11 mouse cellular contexts compared by ENCODE assay signal in the genomic region with DNA sequence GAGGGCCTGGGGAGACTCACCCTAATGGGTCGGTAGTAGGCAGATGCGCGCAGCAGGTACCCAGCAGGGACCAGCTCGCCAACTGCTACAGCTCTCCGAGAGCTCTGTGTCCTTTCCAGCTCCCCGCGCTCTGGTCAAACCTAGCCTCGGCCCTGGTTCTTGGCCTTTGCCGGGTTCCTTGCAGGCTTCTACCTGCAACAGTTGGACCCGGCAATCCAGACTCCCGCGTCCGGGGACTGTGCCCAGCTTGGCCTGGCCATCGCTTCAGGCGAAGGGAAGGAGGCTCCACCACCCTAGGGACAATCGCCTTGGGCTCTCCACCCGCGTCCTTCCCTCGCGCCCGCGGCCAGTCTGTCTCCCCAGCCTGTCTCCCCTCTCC. TPM values are rescaled to one million over a fixed set of nuclear protein-coding genes. Genes with fewer than 3 reads are reported as not detected.
DNase-seq lines count a peak whose midpoint lies in the region; ATAC-seq lines count a peak whose summit lies in the region.
"Had no signal": no experiment of that assay in that cellular context is flagged by ENCODE, and none has a peak within 500 bp of the region (broad histone marks: within the 10 kb centered on the region; RNA-seq: fewer than 3 reads in every experiment).

No protein-coding gene starts in this region.

- H3K4me3 ChIP-seq in lung, embryonic 16.5 days (ENCODE audit: low read length) = peak overlapping the region; percentile 36
- peak overlapping the region; percentile 36 for H3K4me3 ChIP-seq in embryonic facial prominence, embryonic 11.5 days (ENCODE audit: low read depth, low read length)
- H3K4me3 ChIP-seq in intestine, embryonic 16.5 days (ENCODE audit: low read length) = peak overlapping the region; percentile 37
- peak overlapping the region; percentile 34 for H3K4me3 ChIP-seq in neural tube, embryonic 15.5 days (replicated peaks)

- no peaks in the 10 kb centered on the region for H3K36me3 ChIP-seq in lung, embryonic 16.5 days (ENCODE audit: control insufficient read depth, insufficient read depth, low read length)
- no peaks in the 10 kb centered on the region for H3K36me3 ChIP-seq in embryonic facial prominence, embryonic 11.5 days (replicated peaks; ENCODE audit: control insufficient read depth, insufficient read depth, low read depth, low read length)
- peaks cover 2% of the 10 kb centered on the region; the same call in 1 of the 2 replicates for H3K36me3 ChIP-seq in intestine, embryonic 16.5 days (ENCODE audit: control insufficient read depth, insufficient read depth, low read length)
- peaks cover 17% of the 10 kb centered on the region for H3K36me3 ChIP-seq in neural tube, embryonic 15.5 days

- H3K9ac ChIP-seq in lung, embryonic 16.5 days (ENCODE audit: low read length) = peak overlapping the region; percentile 30; the same call in 1 of the 2 replicates
- no peak overlapping the region for H3K9ac ChIP-seq in embryonic facial prominence, embryonic 11.5 days (replicated peaks; ENCODE audit: low read length)
- H3K9ac ChIP-seq in intestine, embryonic 16.5 days (ENCODE audit: low read depth, low read length) = no peak overlapping the region
- H3K9ac ChIP-seq in neural tube, embryonic 15.5 days (replicated peaks) = no peak overlapping the region

- H3K9me3 ChIP-seq in lung, embryonic 16.5 days (ENCODE audit: control insufficient read depth, low read length) = no peaks in the 10 kb centered on the region
- H3K9me3 ChIP-seq in embryonic facial prominence, embryonic 11.5 days (replicated peaks; ENCODE audit: control insufficient read depth, low read length) = no peaks in the 10 kb centered on the region
- H3K9me3 ChIP-seq in intestine, embryonic 16.5 days (ENCODE audit: control insufficient read depth, low read length) = no peaks in the 10 kb centered on the region
- H3K9me3 ChIP-seq in neural tube, embryonic 15.5 days (replicated peaks) = no peaks in the 10 kb centered on the region

- no peak for ATAC-seq in lung, embryonic 16.5 days (ENCODE audit: low read depth)
- no peak for ATAC-seq in embryonic facial prominence, embryonic 11.5 days (replicated peaks; ENCODE audit: insufficient number of reproducible peaks, low FRiP score, low TSS enrichment, low read depth)
- ATAC-seq in intestine, embryonic 16.5 days = no peak
- ATAC-seq in neural tube, embryonic 15.5 days (ENCODE audit: low FRiP score) = no peak
- ATAC-seq in erythroblast, adult 5-6 weeks (replicated peaks; ENCODE audit: low FRiP score, poor library complexity, severe bottlenecking) = no peak
- ATAC-seq in erythroid progenitor cell, adult 5-6 weeks (replicated peaks; ENCODE audit: low FRiP score, poor library complexity, severe bottlenecking) = no peak

- peak overlapping the region; percentile 53 for H3K4me2 ChIP-seq in lung, embryonic 16.5 days (ENCODE audit: low read depth, low read length)
- peak overlapping the region; percentile 69 for H3K4me2 ChIP-seq in embryonic facial prominence, embryonic 11.5 days (ENCODE audit: low read depth, low read length)
- H3K4me2 ChIP-seq in intestine, embryonic 16.5 days (ENCODE audit: low read depth, low read length) = peak overlapping the region; percentile 51
- H3K4me2 ChIP-seq in neural tube, embryonic 15.5 days = peak overlapping the region; percentile 64

- under 1% methylated on average over 21 of the region's 22 CpGs for WGBS in lung, embryonic 16.5 days
- 1% methylated on average over 22 of the region's 22 CpGs for WGBS in embryonic facial prominence, embryonic 11.5 days
- 3% methylated on average over 22 of the region's 22 CpGs for WGBS in intestine, embryonic 16.5 days
- 2% methylated on average over 22 of the region's 22 CpGs for WGBS in neural tube, embryonic 15.5 days

- H3K27me3 ChIP-seq in lung, embryonic 16.5 days (ENCODE audit: control insufficient read depth, insufficient read depth, low read depth, low read length) = peaks cover 74% of the 10 kb centered on the region
- H3K27me3 ChIP-seq in embryonic facial prominence, embryonic 11.5 days (ENCODE audit: control insufficient read depth, insufficient read depth, low read length) = peaks cover 61% of the 10 kb centered on the region
- H3K27me3 ChIP-seq in intestine, embryonic 16.5 days (replicated peaks; ENCODE audit: control insufficient read depth, insufficient read depth, low read length) = peaks cover 61% of the 10 kb centered on the region
- peaks cover 84% of the 10 kb centered on the region for H3K27me3 ChIP-seq in neural tube, embryonic 15.5 days (replicated peaks)

- no peak overlapping the region for H3K27ac ChIP-seq in lung, embryonic 16.5 days (ENCODE audit: low read length)
- no peak overlapping the region for H3K27ac ChIP-seq in embryonic facial prominence, embryonic 11.5 days (replicated peaks; ENCODE audit: low read depth, low read length)
- no peak overlapping the region for H3K27ac ChIP-seq in intestine, embryonic 16.5 days (ENCODE audit: low read length)
- no peak overlapping the region for H3K27ac ChIP-seq in neural tube, embryonic 15.5 days (replicated peaks)

- peaks cover 4% of the 10 kb centered on the region; the same call in 1 of the 2 replicates for H3K4me1 ChIP-seq in lung, embryonic 16.5 days (replicated peaks; ENCODE audit: control insufficient read depth, insufficient read depth, low read length)
- peaks cover 13% of the 10 kb centered on the region for H3K4me1 ChIP-seq in embryonic facial prominence, embryonic 11.5 days (ENCODE audit: control insufficient read depth, insufficient read depth, low read length)
- H3K4me1 ChIP-seq in intestine, embryonic 16.5 days (ENCODE audit: control insufficient read depth, insufficient read depth, low read length) = peaks cover 12% of the 10 kb centered on the region
- H3K4me1 ChIP-seq in neural tube, embryonic 15.5 days = peaks cover 26% of the 10 kb centered on the region

- no peak for DNase-seq in lung, postnatal 14 days
- DNase-seq in embryonic facial prominence, embryonic 11.5 days (ENCODE audit: low spot score) = no peak
- no peak for DNase-seq in gastrocnemius, adult 8-10 months (ENCODE audit: low spot score in 2 of 2)
- DNase-seq: kidney, postnatal 36 days; thymus, postnatal 25 days had no signal

RNA-seq across cellular contexts. Expression of a gene that starts 0.7 kb away (rescaled TPM):
- polyA plus RNA-seq in lung, embryonic 16.5 days (2015; fragmentation: Nextera tagmentation; extraction: Ambion mirVana) = 0.06 TPM in 1 of 2 replicates, not detected in the other
- polyA plus RNA-seq in embryonic facial prominence, embryonic 11.5 days (2014; fragmentation: Nextera tagmentation; extraction: Ambion mirVana) = 0.04 and 0.06 TPM in 2 replicates
- 0.06 TPM in 1 of 2 replicates, not detected in the other for polyA plus RNA-seq in intestine, embryonic 16.5 days (2015; fragmentation: Nextera tagmentation; extraction: Ambion mirVana)
- 0.34 and 0.44 TPM in 2 replicates for polyA plus RNA-seq in neural tube, embryonic 15.5 days (2015; fragmentation: Nextera tagmentation; extraction: Ambion mirVana)
- total RNA-seq in erythroblast, adult 5-6 weeks (2015; ENCODE audit: low replicate concordance) = not detected in 2 replicates
- not detected in 2 replicates for total RNA-seq in erythroblast, adult 5-6 weeks (2017; ENCODE audit: low replicate concordance)
- not detected in 2 replicates for total RNA-seq in erythroid progenitor cell, adult 5-6 weeks (2015; ENCODE audit: low replicate concordance)
- not detected in 2 replicates for total RNA-seq in erythroid progenitor cell, adult 5-6 weeks (2017; ENCODE audit: low replicate concordance)
- total RNA-seq in gastrocnemius, adult 8-10 months (2022) = under 1 TPM; 0.05 to 0.16 (median 0.14) TPM

RNA-seq across cellular contexts. Expression of a gene that starts 10.5 kb away (rescaled TPM):
- polyA plus RNA-seq in lung, embryonic 16.5 days (2015; fragmentation: Nextera tagmentation; extraction: Ambion mirVana) = 14.1 and 14.2 TPM in 2 replicates
- 12.4 and 12.5 TPM in 2 replicates for polyA plus RNA-seq in embryonic facial prominence, embryonic 11.5 days (2014; fragmentation: Nextera tagmentation; extraction: Ambion mirVana)
- 21.7 and 22.9 TPM in 2 replicates for polyA plus RNA-seq in intestine, embryonic 16.5 days (2015; fragmentation: Nextera tagmentation; extraction: Ambion mirVana)
- polyA plus RNA-seq in neural tube, embryonic 15.5 days (2015; fragmentation: Nextera tagmentation; extraction: Ambion mirVana) = 18.6 and 21.5 TPM in 2 replicates
- 4.2 TPM in 1 of 2 replicates, not detected in the other for total RNA-seq in erythroblast, adult 5-6 weeks (2015; ENCODE audit: low replicate concordance)
- 2.9 TPM in 1 of 2 replicates, not detected in the other for total RNA-seq in erythroblast, adult 5-6 weeks (2017; ENCODE audit: low replicate concordance)
- total RNA-seq in erythroid progenitor cell, adult 5-6 weeks (2015; ENCODE audit: low replicate concordance) = 1.3 and 16.6 TPM in 2 replicates
- 1.4 and 3.2 TPM in 2 replicates for total RNA-seq in erythroid progenitor cell, adult 5-6 weeks (2017; ENCODE audit: low replicate concordance)
- 1 to 10 TPM; 2.4 to 4.1 (median 2.7) TPM for total RNA-seq in gastrocnemius, adult 8-10 months (2022)

RNA-seq across cellular contexts. Expression of a gene that starts 31.1 kb away (rescaled TPM):
- 0.30 and 0.48 TPM in 2 replicates for polyA plus RNA-seq in lung, embryonic 16.5 days (2015; fragmentation: Nextera tagmentation; extraction: Ambion mirVana)
- polyA plus RNA-seq in embryonic facial prominence, embryonic 11.5 days (2014; fragmentation: Nextera tagmentation; extraction: Ambion mirVana) = 0.14 and 0.28 TPM in 2 replicates
- 1.2 and 1.5 TPM in 2 replicates for polyA plus RNA-seq in intestine, embryonic 16.5 days (2015; fragmentation: Nextera tagmentation; extraction: Ambion mirVana)
- polyA plus RNA-seq in neural tube, embryonic 15.5 days (2015; fragmentation: Nextera tagmentation; extraction: Ambion mirVana) = 2.0 and 2.1 TPM in 2 replicates
- 0.21 TPM in 1 of 2 replicates, not detected in the other for total RNA-seq in erythroblast, adult 5-6 weeks (2015; ENCODE audit: low replicate concordance)
- 0.26 and 0.84 TPM in 2 replicates for total RNA-seq in erythroblast, adult 5-6 weeks (2017; ENCODE audit: low replicate concordance)
- not detected in 2 replicates for total RNA-seq in erythroid progenitor cell, adult 5-6 weeks (2015; ENCODE audit: low replicate concordance)
- 0.45 and 0.64 TPM in 2 replicates for total RNA-seq in erythroid progenitor cell, adult 5-6 weeks (2017; ENCODE audit: low replicate concordance)
- 1 to 10 TPM; 2.7 to 5.7 (median 4.6) TPM for total RNA-seq in gastrocnemius, adult 8-10 months (2022)

RNA-seq across cellular contexts. Expression of a gene that starts 40.6 kb away (rescaled TPM):
- polyA plus RNA-seq in lung, embryonic 16.5 days (2015; fragmentation: Nextera tagmentation; extraction: Ambion mirVana) = 0.09 TPM in 1 of 2 replicates, not detected in the other
- not detected in 2 replicates for polyA plus RNA-seq in embryonic facial prominence, embryonic 11.5 days (2014; fragmentation: Nextera tagmentation; extraction: Ambion mirVana)
- polyA plus RNA-seq in intestine, embryonic 16.5 days (2015; fragmentation: Nextera tagmentation; extraction: Ambion mirVana) = 0.11 TPM in 1 of 2 replicates, not detected in the other
- 0.15 and 0.26 TPM in 2 replicates for polyA plus RNA-seq in neural tube, embryonic 15.5 days (2015; fragmentation: Nextera tagmentation; extraction: Ambion mirVana)
- total RNA-seq in erythroblast, adult 5-6 weeks (2015; ENCODE audit: low replicate concordance) = not detected in 2 replicates
- total RNA-seq in erythroblast, adult 5-6 weeks (2017; ENCODE audit: low replicate concordance) = not detected in 2 replicates
- not detected in 2 replicates for total RNA-seq in erythroid progenitor cell, adult 5-6 weeks (2015; ENCODE audit: low replicate concordance)
- total RNA-seq in erythroid progenitor cell, adult 5-6 weeks (2017; ENCODE audit: low replicate concordance) = not detected in 2 replicates
- not detected for total RNA-seq in gastrocnemius, adult 8-10 months (2022)
- total RNA-seq: adrenal gland, adult 18-20 months had no signal

RNA-seq across cellular contexts. Expression of a gene that starts 55.5 kb away (rescaled TPM):
- polyA plus RNA-seq in lung, embryonic 16.5 days (2015; fragmentation: Nextera tagmentation; extraction: Ambion mirVana) = not detected in 2 replicates
- polyA plus RNA-seq in embryonic facial prominence, embryonic 11.5 days (2014; fragmentation: Nextera tagmentation; extraction: Ambion mirVana) = not detected in 2 replicates
- 0.06 and 0.11 TPM in 2 replicates for polyA plus RNA-seq in intestine, embryonic 16.5 days (2015; fragmentation: Nextera tagmentation; extraction: Ambion mirVana)
- 0.09 and 0.14 TPM in 2 replicates for polyA plus RNA-seq in neural tube, embryonic 15.5 days (2015; fragmentation: Nextera tagmentation; extraction: Ambion mirVana)
- total RNA-seq in erythroblast, adult 5-6 weeks (2015; ENCODE audit: low replicate concordance) = not detected in 2 replicates
- not detected in 2 replicates for total RNA-seq in erythroblast, adult 5-6 weeks (2017; ENCODE audit: low replicate concordance)
- not detected in 2 replicates for total RNA-seq in erythroid progenitor cell, adult 5-6 weeks (2015; ENCODE audit: low replicate concordance)
- not detected in 2 replicates for total RNA-seq in erythroid progenitor cell, adult 5-6 weeks (2017; ENCODE audit: low replicate concordance)
- total RNA-seq in gastrocnemius, adult 8-10 months (2022) = under 1 TPM; 0.15 to 0.34 (median 0.24) TPM
